Mouse (Mus musculus) thymus, adult 2 months (tissue): ENCODE results near the gene Myo3b.

Experiments
- CTCF ChIP-seq: fragments of 200-500 bp; IDR thresholded peaks from 2 replicates; pipeline ENCODE4 v1.5.1; 2012; ENCODE audit warnings: mild to moderate bottlenecking, control low read depth, low read length, moderate library complexity, borderline replicate concordance; ENCODE audit not compliant: control insufficient read depth, poor library complexity, insufficient read depth; ENCODE audit errors: extremely low read depth
- POLR2A ChIP-seq: fragments of 200-500 bp; IDR thresholded peaks from 2 replicates; pipeline ENCODE4 v1.6.1; 2012; ENCODE audit warnings: mild to moderate bottlenecking, low read length, control low read depth, moderate library complexity; ENCODE audit not compliant: control insufficient read depth, poor library complexity, insufficient read depth; ENCODE audit errors: extremely low read depth

- TF ChIP-seq CTCF (no peak), POLR2A (no peak)
Observed at GRCm38 (mm10) chr2:70404301-70404700, 365.4 kb downstream of the Myo3b start.
